Mouse (Mus musculus): Measurements from ENCODE around the gene Sephs2.

Sephs2 gene

DNA sequence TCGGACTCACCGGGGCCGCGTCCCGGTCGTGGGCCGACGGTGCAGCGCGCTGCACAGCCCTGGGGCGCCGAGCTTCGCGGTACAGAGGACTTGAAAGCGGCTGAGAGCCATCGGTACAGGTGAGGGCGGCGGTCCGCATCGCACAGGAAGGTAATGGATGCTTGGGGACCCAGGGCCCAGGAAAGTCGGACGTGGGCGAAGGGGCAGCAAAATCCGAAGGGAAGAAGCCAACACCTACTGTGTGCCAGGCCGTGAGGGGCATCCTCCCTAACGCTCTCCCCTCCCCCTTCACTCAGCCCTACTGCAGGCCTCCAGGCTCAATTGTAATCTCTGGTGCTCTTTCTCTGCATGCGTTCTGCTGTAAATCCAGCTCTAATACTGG, 40.5 kb downstream of the Sephs2 start:
- no peak for DNase-seq (ENCODE audit: low spot score in 2 of 2)

DNA sequence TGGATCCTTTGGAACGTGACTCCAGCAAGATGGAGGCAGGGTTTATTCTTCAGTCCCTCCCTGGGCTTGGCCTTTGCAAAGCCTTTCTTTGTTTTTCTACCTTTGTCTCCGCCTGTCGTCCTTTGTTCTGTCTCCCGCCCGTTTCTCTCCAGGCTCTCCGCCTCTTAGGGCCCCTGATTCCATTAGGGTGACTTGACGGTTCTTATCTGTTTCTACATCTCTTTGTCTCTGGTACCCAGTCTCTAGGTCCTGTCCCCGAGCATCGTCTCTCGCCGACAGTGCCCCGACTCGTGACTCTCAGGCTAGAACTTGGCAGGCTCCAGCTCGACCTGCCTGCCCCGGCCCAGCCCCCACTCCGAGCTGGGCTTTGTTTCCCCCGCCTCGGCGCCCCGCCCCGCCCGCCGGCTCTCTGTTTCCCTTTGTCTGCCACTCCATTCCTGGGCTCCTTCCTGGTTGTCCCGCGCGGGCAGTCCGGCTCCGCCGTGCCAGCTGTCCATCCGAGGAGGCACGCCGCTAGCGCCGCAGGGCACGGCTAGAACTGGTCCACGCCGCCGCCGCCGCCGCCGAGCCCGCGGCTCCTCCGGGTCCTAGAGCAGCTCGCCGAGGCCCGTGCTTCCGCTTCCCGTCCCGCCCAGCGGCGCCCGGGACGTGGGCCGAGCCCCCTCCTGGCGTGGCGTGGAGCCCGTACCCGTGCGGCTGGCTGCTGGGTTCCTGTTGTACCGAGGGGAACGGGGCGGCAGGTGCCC, 41.1 kb downstream of the Sephs2 start, which contains the start of the genes Zfp553 and Sept1:
Gene Zfp553, plus strand, starts transcription at position 440 of the 746 bp plus-strand sequence.
Gene Sept1, minus strand, starts transcription at position 509 of the 746 bp plus-strand sequence.
- peak; percentile 55 to 67 for DNase-seq (ENCODE audit: low spot score in 2 of 2)

DNA sequence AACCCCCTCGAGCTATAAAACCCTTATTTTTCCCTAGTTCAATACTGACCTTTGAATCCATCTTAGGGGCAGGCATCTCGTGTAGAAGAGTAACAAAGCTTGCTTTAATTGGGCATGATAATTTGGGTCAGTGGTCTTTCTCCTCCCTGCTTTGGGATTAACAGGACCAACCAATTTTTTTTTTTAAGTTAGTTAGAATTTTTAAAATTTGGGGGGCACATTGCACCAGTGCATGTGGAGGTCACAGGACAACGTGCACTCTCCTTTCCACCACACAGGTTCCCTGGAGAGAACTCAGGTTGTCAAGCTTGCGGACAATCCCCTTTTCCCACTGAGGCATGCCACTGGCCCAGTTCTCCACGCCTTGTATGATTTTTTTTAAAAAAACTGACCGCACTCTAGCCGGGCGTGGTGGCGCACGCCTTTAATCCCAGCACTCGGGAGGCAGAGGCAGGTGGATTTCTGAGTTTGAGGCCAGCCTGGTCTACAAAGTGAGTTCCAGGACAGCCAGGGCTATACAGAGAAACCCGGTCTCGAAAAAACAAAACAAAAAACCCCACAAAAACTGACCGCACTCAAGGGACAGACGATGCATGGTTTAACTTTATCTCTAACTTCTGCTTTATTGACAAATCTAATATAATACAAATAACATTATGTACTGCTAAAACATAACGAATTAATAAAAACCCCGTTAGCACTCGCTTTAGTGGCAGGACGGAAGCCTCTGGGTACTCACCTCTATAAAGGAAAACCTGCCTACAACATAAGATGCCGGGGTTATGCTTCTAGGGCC, 41.8 kb downstream of the Sephs2 start:
- no peak for DNase-seq (ENCODE audit: low spot score in 2 of 2)

DNA sequence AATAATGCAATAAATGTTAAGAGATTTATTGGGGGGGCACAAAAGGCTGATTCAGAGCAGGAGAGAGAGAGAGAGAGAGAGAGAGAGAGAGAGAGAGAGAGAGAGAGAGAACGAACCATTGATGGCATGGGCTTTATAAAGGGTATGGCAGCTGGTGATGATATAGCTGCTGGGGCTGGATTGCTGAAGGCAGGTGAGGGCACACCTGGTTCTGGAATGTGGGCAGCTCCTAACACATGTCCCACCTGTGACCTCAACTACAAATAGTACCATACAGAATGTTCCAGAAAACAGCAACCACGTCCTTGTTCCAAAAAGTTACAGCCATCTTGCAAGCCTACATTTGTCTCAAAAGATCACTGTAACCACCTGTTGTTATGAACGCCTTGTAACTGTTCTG, 42.5 kb downstream of the Sephs2 start:
- DNase-seq (ENCODE audit: low spot score in 2 of 2): no peak

DNA sequence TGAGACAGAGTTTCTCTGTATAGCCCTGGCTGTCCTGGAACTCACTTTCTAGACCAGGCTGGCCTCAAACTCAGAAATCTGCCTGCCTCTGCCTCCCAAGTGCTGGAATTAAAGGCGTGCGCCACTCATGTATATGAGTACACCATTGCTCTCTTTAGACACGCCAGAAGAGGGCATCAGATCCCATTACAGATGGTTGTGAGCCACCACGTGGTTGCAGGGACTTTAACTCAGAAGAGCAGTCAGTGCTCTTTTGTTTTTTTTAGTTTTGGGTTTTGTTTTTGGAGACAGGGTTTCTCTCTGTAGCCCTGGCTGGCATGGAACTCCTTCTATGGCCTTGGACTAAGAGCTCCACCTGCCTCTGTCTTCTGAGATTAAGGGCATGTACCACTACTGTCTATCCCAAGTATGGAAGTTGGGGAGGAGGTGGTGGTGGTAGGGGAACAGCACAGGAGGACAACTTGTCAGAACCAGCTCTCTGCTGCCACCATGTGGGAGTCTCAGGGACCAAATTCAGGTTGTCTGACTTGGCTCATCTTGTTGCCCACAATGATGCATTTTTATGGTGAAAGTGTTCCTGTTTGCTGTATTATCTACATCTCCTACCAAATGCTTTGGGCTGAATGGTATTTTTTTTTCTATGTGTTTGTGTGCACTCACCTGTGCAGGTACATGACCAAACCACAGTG, 45.1 kb downstream of the Sephs2 start:
- peak; percentile 74 to 76 for DNase-seq (ENCODE audit: low spot score in 2 of 2)

DNA sequence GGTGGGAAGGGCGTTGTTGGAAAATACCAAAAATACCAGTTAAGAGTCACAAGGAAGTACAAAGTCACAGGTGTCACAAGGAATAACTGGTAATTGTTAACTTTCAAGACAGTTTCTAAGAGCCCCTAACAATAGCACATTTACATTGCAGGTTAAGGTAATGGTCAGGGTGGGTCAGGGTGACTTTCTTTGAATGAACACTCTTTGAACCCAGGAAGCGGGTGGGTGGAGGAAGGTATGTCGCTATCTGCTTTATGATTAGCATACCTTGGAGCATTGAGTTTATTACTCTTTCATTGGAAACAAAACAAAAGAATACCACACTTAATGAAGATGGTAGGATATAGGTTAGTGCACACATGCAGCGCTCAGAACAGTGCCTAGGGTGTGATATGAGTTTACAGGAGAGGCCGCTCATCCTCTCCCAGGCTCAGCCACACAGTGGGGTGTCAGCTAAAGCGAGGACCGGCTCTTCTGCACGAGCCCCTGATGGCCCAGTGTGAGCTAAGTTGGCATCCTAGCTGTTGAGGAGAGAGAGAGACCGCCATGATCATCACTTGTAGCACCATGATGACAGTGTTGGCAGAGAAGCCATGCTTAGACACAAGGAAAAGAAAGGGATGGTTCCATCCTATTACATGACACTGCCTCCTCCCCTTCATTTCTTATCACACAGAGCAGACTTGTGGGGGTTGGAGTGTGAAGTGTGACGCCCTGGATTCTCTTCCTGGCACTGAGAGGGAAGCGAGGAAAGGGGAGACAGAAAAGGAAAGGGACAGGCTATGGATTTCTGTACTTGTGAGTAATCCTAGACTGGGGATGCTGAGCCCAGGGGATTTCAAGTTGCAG, 48.5 kb downstream of the Sephs2 start:
- DNase-seq (ENCODE audit: low spot score in 2 of 2): no peak

DNA sequence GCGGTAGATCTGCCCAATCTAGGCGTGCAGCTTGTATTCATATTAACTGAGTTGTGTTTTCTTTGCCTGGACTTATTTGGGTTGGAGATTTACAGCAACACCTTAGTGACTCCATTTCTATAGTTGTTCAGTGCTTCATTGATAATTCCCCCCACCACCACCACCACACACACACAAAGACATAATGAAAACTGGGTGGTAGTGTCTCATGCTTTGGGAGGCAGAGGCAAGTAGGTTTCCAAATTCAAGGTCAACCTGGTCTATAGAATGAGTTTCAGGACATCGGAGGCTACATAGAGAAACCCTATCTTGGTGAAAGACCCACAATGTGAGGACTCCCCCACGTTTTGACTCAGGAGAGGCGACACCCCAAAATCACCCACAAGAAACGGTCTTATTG, 49.2 kb downstream of the Sephs2 start:
- no peak for DNase-seq (ENCODE audit: low spot score in 2 of 2)

DNA sequence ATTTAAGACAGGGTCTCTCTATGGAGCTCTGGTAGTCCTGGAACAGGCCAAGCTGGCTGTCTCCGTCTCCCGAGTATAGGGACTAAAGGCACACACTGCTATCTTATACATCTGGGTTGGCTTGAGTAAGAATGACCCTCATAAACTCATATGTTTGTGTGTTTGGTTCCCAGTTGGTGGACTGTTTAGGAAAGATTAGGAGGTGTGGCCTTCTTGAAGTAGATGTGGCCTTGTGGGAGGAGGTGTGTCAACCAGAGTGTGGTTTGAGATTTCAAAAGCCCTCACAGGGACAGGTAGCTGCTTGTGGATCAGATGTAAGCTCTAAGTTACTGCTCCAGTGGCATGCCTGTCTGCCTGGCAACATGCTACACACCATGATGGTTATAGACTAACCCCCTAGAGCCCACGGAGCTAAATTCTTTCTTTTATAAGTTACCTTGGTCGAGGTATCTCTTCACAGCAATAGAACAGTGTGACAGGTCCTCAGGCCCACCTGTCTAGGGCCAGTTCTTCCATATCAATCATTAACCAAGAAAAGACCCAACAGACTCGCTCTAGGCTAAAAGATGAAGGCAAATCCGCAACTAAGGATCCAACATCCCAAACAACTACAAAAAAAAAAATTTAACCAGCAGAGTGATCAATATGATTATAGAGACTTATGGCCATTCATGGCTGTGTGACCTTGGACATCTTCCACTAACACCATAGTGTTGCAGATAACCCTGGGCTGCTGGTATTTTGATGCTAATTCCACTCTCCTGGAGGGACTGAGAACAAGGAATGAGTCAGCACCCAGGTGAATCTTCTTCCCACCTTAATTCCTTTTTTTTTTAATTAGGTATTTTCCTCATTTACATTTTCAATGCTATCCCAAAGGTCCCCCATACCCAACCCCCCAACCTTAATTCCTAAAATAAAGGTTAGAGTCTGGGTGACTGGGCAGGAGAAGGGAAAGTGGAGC, 50.1 kb downstream of the Sephs2 start:
- no peak for DNase-seq (ENCODE audit: low spot score in 2 of 2)

DNA sequence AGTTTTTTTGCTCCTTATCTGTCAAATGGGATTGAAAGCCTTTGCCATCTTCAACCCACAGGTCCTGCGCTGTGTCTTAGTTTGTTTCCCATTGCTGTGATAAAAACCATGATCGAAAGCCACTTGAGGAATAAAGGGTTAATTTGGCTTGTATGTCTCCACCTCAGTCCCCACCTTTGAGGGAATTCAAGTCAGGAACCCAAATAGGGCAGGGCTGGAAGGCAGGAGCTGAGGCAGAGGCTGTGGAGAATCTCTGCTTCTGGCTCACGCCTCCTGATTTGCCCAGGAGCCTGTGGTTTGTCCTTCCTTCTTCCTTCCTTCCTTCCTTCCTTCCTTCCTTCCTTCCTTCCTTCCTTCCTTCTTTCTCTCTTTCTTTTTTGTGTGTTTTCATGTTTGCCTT, 50.7 kb downstream of the Sephs2 start:
- no peak for DNase-seq (ENCODE audit: low spot score in 2 of 2)

All from frontal cortex, postnatal 25 days (tissue).